Mouse (Mus musculus) urinary bladder, adult 18-20 months (tissue): ENCODE measurements around the gene Agbl5.

Experiments
- DNase-seq, 2 experiments: peaks; one replicate each; pipeline ENCODE4 v3.0.0; 2022; ENCODE audit warnings: low spot score in 2 of 2, mixed read lengths in 2 of 2

Gene Agbl5

DNA sequence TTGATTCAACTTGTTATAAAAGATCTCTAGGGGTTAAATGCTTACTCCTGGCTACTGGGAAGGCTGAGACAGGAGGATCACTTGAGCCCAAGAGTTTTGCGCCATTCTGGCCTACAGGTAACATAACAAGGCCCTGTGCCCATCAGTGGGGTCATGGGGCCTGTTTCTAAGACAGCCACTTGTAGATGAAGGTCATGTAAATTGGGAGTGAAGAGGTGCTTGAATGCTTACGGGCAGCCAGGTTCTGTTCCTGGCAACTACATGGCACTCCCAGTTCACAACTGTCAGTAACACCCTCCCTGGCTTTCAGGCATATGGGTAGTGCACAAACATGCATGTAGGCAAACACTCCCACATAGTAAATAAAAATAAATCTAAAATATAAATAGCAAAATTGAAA lies 62.4 kb downstream of the Agbl5 start:
- DNase-seq: no peak

DNA sequence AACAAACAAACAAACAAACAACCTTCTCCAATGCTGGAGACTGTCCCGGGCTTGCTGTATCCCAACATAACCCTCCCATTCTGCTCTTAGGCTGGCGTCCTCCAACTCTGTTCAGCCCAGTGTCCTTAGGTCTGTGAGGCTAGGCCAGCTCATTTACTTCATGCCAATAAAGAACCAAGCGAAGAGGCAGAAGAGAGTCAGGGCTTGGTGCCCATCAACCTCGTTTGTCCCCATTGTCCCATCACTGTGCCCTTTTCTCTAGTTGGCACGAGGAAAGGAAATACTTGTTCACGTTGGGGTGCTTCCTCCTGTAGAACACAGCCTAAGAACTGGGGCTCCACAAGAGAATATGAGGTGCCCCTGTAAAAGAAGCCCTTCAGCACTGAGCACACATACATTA lies 63.2 kb downstream of the Agbl5 start:
- no peak for DNase-seq

DNA sequence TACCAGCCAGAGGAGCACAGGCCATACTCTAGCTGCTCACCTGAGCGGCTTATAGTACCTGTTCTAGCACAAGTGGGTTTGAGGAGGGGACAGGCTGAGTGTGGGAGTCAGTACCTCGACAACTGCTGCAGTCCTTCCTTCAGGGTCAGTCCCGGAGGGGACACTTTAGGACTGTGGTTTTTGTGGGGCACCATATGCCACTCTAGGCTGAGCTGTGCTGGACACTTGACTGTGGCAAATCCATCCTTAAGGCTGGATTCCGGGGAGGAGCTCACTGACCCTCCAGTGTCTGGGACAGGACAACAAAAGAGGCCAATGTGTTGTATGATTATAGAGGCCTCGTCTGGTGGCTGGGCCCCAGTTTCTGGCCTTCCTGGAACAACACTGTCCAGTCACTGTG lies 64.1 kb downstream of the Agbl5 start:
- no peak for DNase-seq

DNA sequence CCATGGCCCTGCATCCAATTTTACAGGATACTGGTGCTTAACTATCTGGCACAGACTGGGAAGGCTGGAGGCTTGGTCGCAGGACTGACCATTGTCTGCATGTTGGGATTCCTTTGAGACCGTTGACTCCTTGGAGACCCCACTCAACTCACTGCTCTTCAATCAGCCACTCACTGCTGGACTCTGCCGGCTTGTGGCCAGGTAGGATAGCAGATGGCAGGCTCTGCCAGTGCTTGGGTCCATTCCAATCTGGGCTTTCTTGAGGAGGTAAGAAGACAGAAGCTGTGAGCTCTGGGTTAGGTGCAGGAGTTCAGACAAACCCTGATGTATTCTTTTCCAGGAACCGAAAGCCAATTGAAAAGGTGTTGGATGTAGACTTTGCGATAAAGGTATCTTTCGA lies 65.6 kb downstream of the Agbl5 start:
- DNase-seq: no peak

DNA sequence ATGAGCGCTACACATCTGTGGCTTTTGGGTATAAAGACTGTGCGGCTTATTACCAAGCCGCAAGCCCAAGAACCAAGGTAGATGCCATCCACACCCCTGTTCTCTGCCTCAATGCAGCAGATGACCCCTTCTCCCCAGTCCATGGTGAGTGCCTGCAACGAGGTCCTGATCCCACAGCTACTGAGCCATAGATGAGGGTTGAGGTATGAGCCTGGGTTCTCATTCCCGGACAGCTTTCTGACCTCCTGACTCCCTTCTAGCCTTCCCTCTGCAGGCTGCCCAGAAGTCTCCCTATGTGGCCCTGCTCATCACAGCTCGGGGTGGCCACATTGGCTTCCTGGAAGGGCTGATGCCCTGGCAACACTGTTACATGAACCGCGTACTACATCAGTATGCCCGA lies 66.1 kb downstream of the Agbl5 start:
- no peak for DNase-seq

DNA sequence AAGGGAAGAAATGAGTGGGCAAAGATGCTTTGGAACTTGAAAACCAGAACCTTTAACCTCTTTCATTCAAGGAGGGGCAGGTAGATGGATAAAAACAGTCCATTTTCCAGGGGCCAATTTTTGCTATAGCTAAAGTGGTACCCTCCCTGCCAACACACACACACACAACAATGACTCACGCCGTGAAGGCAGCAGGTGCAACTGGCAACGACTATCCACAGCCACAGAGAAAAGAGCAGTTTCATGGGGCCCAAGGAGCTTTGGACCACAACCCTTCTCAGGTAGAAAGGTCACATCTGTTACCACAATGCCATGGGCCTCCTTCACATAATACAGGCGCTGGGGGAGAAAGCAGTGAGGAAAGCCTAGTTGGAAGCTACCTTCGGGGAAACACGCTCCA lies 67.3 kb downstream of the Agbl5 start:
- DNase-seq: no peak
